Mouse (Mus musculus) natural killer cell, adult 2 months (primary cell): ENCODE measurements around the gene Mllt11.
"Not testable (repeated sequence)": the region's sequence is repeated elsewhere in the genome, so short reads cannot be mapped to it uniquely, and the experiment has no call there.

ENCODE experiments used
- DNase-seq, 2 experiments: peaks; one replicate each; pipeline ENCODE4 v3.0.0; 2022; ENCODE audit warnings: low spot score in 2 of 2

Mllt11 gene

GRCm38 (mm10) chr3:95217255-95218134 lies 14.5 kb downstream of the Mllt11 start, which contains the start of gene Gabpb2:
Gene Gabpb2 (minus strand): TSS chr3:95217916.
- DNase-seq = peak; percentile 90 to 92

- no peak for DNase-seq
Observed at GRCm38 (mm10) chr3:95216655-95217254, 15.2 kb downstream of the Mllt11 start.

- DNase-seq = no peak
Observed at GRCm38 (mm10) chr3:95213609-95213975, 18.4 kb downstream of the Mllt11 start.

- not testable (repeated sequence) for DNase-seq
Observed at GRCm38 (mm10) chr3:95212889-95213608, 18.9 kb downstream of the Mllt11 start.

GRCm38 (mm10) chr3:95210585-95210984 lies 21.4 kb downstream of the Mllt11 start:
- DNase-seq = no peak

GRCm38 (mm10) chr3:95208286-95208685 lies 23.7 kb downstream of the Mllt11 start:
- no peak for DNase-seq

GRCm38 (mm10) chr3:95203880-95204279 lies 28.1 kb downstream of the Mllt11 start:
- DNase-seq = no peak

- no peak for DNase-seq
Observed at GRCm38 (mm10) chr3:95200562-95200961, 31.4 kb downstream of the Mllt11 start.

- no peak for DNase-seq
Observed at GRCm38 (mm10) chr3:95200132-95200531, 31.8 kb downstream of the Mllt11 start.

- DNase-seq = no peak
Observed at GRCm38 (mm10) chr3:95199101-95199500, 32.9 kb downstream of the Mllt11 start.

- DNase-seq = no peak
Observed at GRCm38 (mm10) chr3:95195772-95196171, 36.2 kb downstream of the Mllt11 start.

GRCm38 (mm10) chr3:95194721-95195135 lies 37.2 kb downstream of the Mllt11 start:
- DNase-seq = no peak

GRCm38 (mm10) chr3:95186888-95187287 lies 45.1 kb downstream of the Mllt11 start:
- DNase-seq = no peak

- DNase-seq = no peak
Observed at GRCm38 (mm10) chr3:95186100-95186499, 45.9 kb downstream of the Mllt11 start.

GRCm38 (mm10) chr3:95184796-95185577 lies 47.0 kb downstream of the Mllt11 start:
- no peak for DNase-seq

- DNase-seq = no peak
Observed at GRCm38 (mm10) chr3:95181841-95182240, 50.1 kb downstream of the Mllt11 start.

GRCm38 (mm10) chr3:95179890-95180289 lies 52.1 kb downstream of the Mllt11 start:
- no peak for DNase-seq

- DNase-seq = no peak
Observed at GRCm38 (mm10) chr3:95178948-95179347, 53.0 kb downstream of the Mllt11 start.

- DNase-seq = no peak
Observed at GRCm38 (mm10) chr3:95177583-95177982, 54.4 kb downstream of the Mllt11 start.

- no peak for DNase-seq
Observed at GRCm38 (mm10) chr3:95176500-95176899, 55.5 kb downstream of the Mllt11 start.

- DNase-seq = peak; percentile 73 to 81
Observed at GRCm38 (mm10) chr3:95174011-95174592, 57.9 kb downstream of the Mllt11 start.
